Mouse (Mus musculus): Measurements from ENCODE around the gene Zfp787. TPM values are rescaled to one million over a fixed set of nuclear protein-coding genes. Genes with fewer than 3 reads are reported as not detected.
A peak's percentile ranks its signal among the peaks of the same experiment; 100 is the strongest.
"Not testable (repeated sequence)": the region's sequence is repeated elsewhere in the genome, so short reads cannot be mapped to it uniquely, and the experiment has no call there.

Zfp787 gene
- polyA plus RNA-seq, 1 experiment from 2014 or later, result 11.2 TPM

GRCm38 (mm10) chr7:6185391-6185790 is 29.6 kb upstream of the Zfp787 start:
- Histone ChIP-seq H3K27ac (ENCODE audit: low read depth, low read length) (no peak overlapping the region), H3K27me3 (ENCODE audit: control insufficient read depth, insufficient read depth, low read length) (no peaks in the 10 kb centered on the region), H3K4me1 (replicated peaks; ENCODE audit: control insufficient read depth, insufficient read depth, low read length) (no peaks in the 10 kb centered on the region), H3K36me3 (ENCODE audit: control insufficient read depth, insufficient read depth, low read length) (peaks cover 18% of the 10 kb centered on the region), H3K9me3 (ENCODE audit: control insufficient read depth, low read length) (no peaks in the 10 kb centered on the region), H3K4me3 (ENCODE audit: low read depth, low read length) (no peak overlapping the region), H3K9ac (ENCODE audit: low read length) (no peak overlapping the region), H3K4me2 (ENCODE audit: low read depth, low read length, severe bottlenecking) (no peak overlapping the region)
- ATAC-seq (replicated peaks; ENCODE audit: low FRiP score) (no peak), DNase-seq (ENCODE audit: low spot score) (no peak)
- WGBS, result 97% methylated on average over 1 of the region's 1 CpGs

GRCm38 (mm10) chr7:6184521-6184920 is 28.7 kb upstream of the Zfp787 start:
- Histone ChIP-seq H3K27ac (ENCODE audit: low read depth, low read length) (no peak overlapping the region), H3K4me2 (ENCODE audit: low read depth, low read length, severe bottlenecking) (no peak overlapping the region), H3K27me3 (ENCODE audit: control insufficient read depth, insufficient read depth, low read length) (no peaks in the 10 kb centered on the region), H3K4me1 (replicated peaks; ENCODE audit: control insufficient read depth, insufficient read depth, low read length) (no peaks in the 10 kb centered on the region), H3K4me3 (ENCODE audit: low read depth, low read length) (no peak overlapping the region), H3K9ac (ENCODE audit: low read length) (no peak overlapping the region), H3K36me3 (ENCODE audit: control insufficient read depth, insufficient read depth, low read length) (peaks cover 18% of the 10 kb centered on the region), H3K9me3 (ENCODE audit: control insufficient read depth, low read length) (no peaks in the 10 kb centered on the region)
- 88% methylated on average over 8 of the region's 8 CpGs for WGBS
- no peak for ATAC-seq (replicated peaks; ENCODE audit: low FRiP score)
- no peak for DNase-seq (ENCODE audit: low spot score)

GRCm38 (mm10) chr7:6183802-6184201 is 28.0 kb upstream of the Zfp787 start:
- DNase-seq (ENCODE audit: low spot score) (no peak), ATAC-seq (replicated peaks; ENCODE audit: low FRiP score) (no peak)
- Histone ChIP-seq H3K36me3 (ENCODE audit: control insufficient read depth, insufficient read depth, low read length) (peaks cover 19% of the 10 kb centered on the region), H3K27me3 (ENCODE audit: control insufficient read depth, insufficient read depth, low read length) (no peaks in the 10 kb centered on the region), H3K9me3 (ENCODE audit: control insufficient read depth, low read length) (no peaks in the 10 kb centered on the region), H3K27ac (ENCODE audit: low read depth, low read length) (no peak overlapping the region), H3K4me2 (ENCODE audit: low read depth, low read length, severe bottlenecking) (no peak overlapping the region), H3K4me3 (ENCODE audit: low read depth, low read length) (no peak overlapping the region), H3K9ac (ENCODE audit: low read length) (no peak overlapping the region), H3K4me1 (replicated peaks; ENCODE audit: control insufficient read depth, insufficient read depth, low read length) (no peaks in the 10 kb centered on the region)
- 92% methylated on average over 19 of the region's 19 CpGs for WGBS

- Histone ChIP-seq H3K9me3 (ENCODE audit: control insufficient read depth, low read length) (no peaks in the 10 kb centered on the region), H3K9ac (ENCODE audit: low read length) (no peak overlapping the region), H3K4me2 (ENCODE audit: low read depth, low read length, severe bottlenecking) (no peak overlapping the region), H3K27ac (ENCODE audit: low read depth, low read length) (no peak overlapping the region), H3K27me3 (ENCODE audit: control insufficient read depth, insufficient read depth, low read length) (no peaks in the 10 kb centered on the region), H3K4me1 (replicated peaks; ENCODE audit: control insufficient read depth, insufficient read depth, low read length) (no peaks in the 10 kb centered on the region), H3K4me3 (ENCODE audit: low read depth, low read length) (no peak overlapping the region), H3K36me3 (ENCODE audit: control insufficient read depth, insufficient read depth, low read length) (peaks cover 20% of the 10 kb centered on the region)
- DNase-seq (ENCODE audit: low spot score) (no peak), ATAC-seq (replicated peaks; ENCODE audit: low FRiP score) (no peak)
Observed at GRCm38 (mm10) chr7:6182882-6183281, 27.1 kb upstream of the Zfp787 start.

- peaks cover 2% of the 10 kb centered on the region; the same call in 1 of the 2 replicates for H3K36me3 ChIP-seq (ENCODE audit: control insufficient read depth, insufficient read depth, low read length)
- no peaks in the 10 kb centered on the region for H3K27me3 ChIP-seq (ENCODE audit: control insufficient read depth, insufficient read depth, low read length)
- no peak overlapping the region for H3K9ac ChIP-seq (ENCODE audit: low read length)
- no peaks in the 10 kb centered on the region for H3K9me3 ChIP-seq (ENCODE audit: control insufficient read depth, low read length)
- ATAC-seq (replicated peaks; ENCODE audit: low FRiP score), result no peak
- no peak for DNase-seq (ENCODE audit: low spot score)
- no peak overlapping the region for H3K27ac ChIP-seq (ENCODE audit: low read depth, low read length)
- H3K4me3 ChIP-seq (ENCODE audit: low read depth, low read length), result no peak overlapping the region
- H3K4me2 ChIP-seq (ENCODE audit: low read depth, low read length, severe bottlenecking), result no peak overlapping the region
- H3K4me1 ChIP-seq (replicated peaks; ENCODE audit: control insufficient read depth, insufficient read depth, low read length), result no peaks in the 10 kb centered on the region
Observed at GRCm38 (mm10) chr7:6179013-6179412, 23.2 kb upstream of the Zfp787 start.

- not testable (repeated sequence) for H3K9ac ChIP-seq (ENCODE audit: low read length); H3K27ac ChIP-seq (ENCODE audit: low read depth, low read length); H3K4me1 ChIP-seq (replicated peaks; ENCODE audit: control insufficient read depth, insufficient read depth, low read length); DNase-seq (ENCODE audit: low spot score); H3K4me3 ChIP-seq (ENCODE audit: low read depth, low read length); H3K27me3 ChIP-seq (ENCODE audit: control insufficient read depth, insufficient read depth, low read length); H3K36me3 ChIP-seq (ENCODE audit: control insufficient read depth, insufficient read depth, low read length); ATAC-seq (replicated peaks; ENCODE audit: low FRiP score); H3K9me3 ChIP-seq (ENCODE audit: control insufficient read depth, low read length); H3K4me2 ChIP-seq (ENCODE audit: low read depth, low read length, severe bottlenecking)
- WGBS, result 82% methylated on average over 9 of the region's 9 CpGs
Observed at GRCm38 (mm10) chr7:6174365-6174987, 18.7 kb upstream of the Zfp787 start.

GRCm38 (mm10) chr7:6173872-6174271 is 18.1 kb upstream of the Zfp787 start:
- 90% methylated on average over 8 of the region's 8 CpGs for WGBS
- H3K4me2 ChIP-seq (ENCODE audit: low read depth, low read length, severe bottlenecking), result no peak overlapping the region
- H3K36me3 ChIP-seq (ENCODE audit: control insufficient read depth, insufficient read depth, low read length), result peaks cover 2% of the 10 kb centered on the region; the same call in 1 of the 2 replicates
- no peak overlapping the region for H3K4me3 ChIP-seq (ENCODE audit: low read depth, low read length)
- H3K9ac ChIP-seq (ENCODE audit: low read length), result no peak overlapping the region
- no peak for ATAC-seq (replicated peaks; ENCODE audit: low FRiP score)
- no peaks in the 10 kb centered on the region for H3K4me1 ChIP-seq (replicated peaks; ENCODE audit: control insufficient read depth, insufficient read depth, low read length)
- no peak for DNase-seq (ENCODE audit: low spot score)
- H3K27me3 ChIP-seq (ENCODE audit: control insufficient read depth, insufficient read depth, low read length), result no peaks in the 10 kb centered on the region
- no peak overlapping the region for H3K27ac ChIP-seq (ENCODE audit: low read depth, low read length)
- H3K9me3 ChIP-seq (ENCODE audit: control insufficient read depth, low read length), result no peaks in the 10 kb centered on the region

GRCm38 (mm10) chr7:6172674-6173244 is 17.0 kb upstream of the Zfp787 start:
- Histone ChIP-seq H3K9me3 (ENCODE audit: control insufficient read depth, low read length) (no peaks in the 10 kb centered on the region), H3K9ac (ENCODE audit: low read length) (peak overlapping the region; percentile 73), H3K4me1 (replicated peaks; ENCODE audit: control insufficient read depth, insufficient read depth, low read length) (no peaks in the 10 kb centered on the region), H3K4me3 (ENCODE audit: low read depth, low read length) (peak overlapping the region; percentile 68), H3K36me3 (ENCODE audit: control insufficient read depth, insufficient read depth, low read length) (no peaks in the 10 kb centered on the region), H3K27me3 (ENCODE audit: control insufficient read depth, insufficient read depth, low read length) (no peaks in the 10 kb centered on the region), H3K27ac (ENCODE audit: low read depth, low read length) (no peak overlapping the region), H3K4me2 (ENCODE audit: low read depth, low read length, severe bottlenecking) (peak overlapping the region; percentile 67)
- peak; percentile 51 for ATAC-seq (replicated peaks; ENCODE audit: low FRiP score)
- under 1% methylated on average over 28 of the region's 28 CpGs for WGBS
- DNase-seq (ENCODE audit: low spot score), result no peak

Data from forebrain, embryonic 11.5 days (tissue).